Mouse (Mus musculus): ENCODE results near the gene Bglap3.
"Not testable (repeated sequence)": the region's sequence is repeated elsewhere in the genome, so short reads cannot be mapped to it uniquely, and the experiment has no call there.

The Bglap3 gene

GRCm38 (mm10) chr3:88372643-88373042 is at the start of gene Bglap3:
Gene Bglap3, minus strand, starts transcription at chr3:88372743.
- DNase-seq (ENCODE audit: low read depth, low spot score), result not testable (repeated sequence)

- DNase-seq (ENCODE audit: low read depth, low spot score), result no peak
Measured at GRCm38 (mm10) chr3:88422020-88422720, 49.6 kb upstream of the Bglap3 start.

GRCm38 (mm10) chr3:88420771-88421170 is 48.2 kb upstream of the Bglap3 start:
- no peak for DNase-seq (ENCODE audit: low read depth, low spot score)

- DNase-seq (ENCODE audit: low read depth, low spot score), result no peak
Measured at GRCm38 (mm10) chr3:88418016-88418415, 45.5 kb upstream of the Bglap3 start.

GRCm38 (mm10) chr3:88415668-88416067 is 43.1 kb upstream of the Bglap3 start:
- DNase-seq (ENCODE audit: low read depth, low spot score), result no peak

GRCm38 (mm10) chr3:88412636-88413035 is 40.1 kb upstream of the Bglap3 start:
- DNase-seq (ENCODE audit: low read depth, low spot score), result no peak

- no peak for DNase-seq (ENCODE audit: low read depth, low spot score)
Measured at GRCm38 (mm10) chr3:88411681-88412080, 39.1 kb upstream of the Bglap3 start.

GRCm38 (mm10) chr3:88410645-88411031 is 38.1 kb upstream of the Bglap3 start:
- no peak for DNase-seq (ENCODE audit: low read depth, low spot score)

- DNase-seq (ENCODE audit: low read depth, low spot score), result peak; percentile 95
Measured at GRCm38 (mm10) chr3:88409741-88410644, 37.5 kb upstream of the Bglap3 start, which contains the start of gene Pmf1. Gene Pmf1, minus strand, starts transcription at chr3:88410331.

- DNase-seq (ENCODE audit: low read depth, low spot score), result no peak
Measured at GRCm38 (mm10) chr3:88408953-88409352, 36.4 kb upstream of the Bglap3 start.

- no peak for DNase-seq (ENCODE audit: low read depth, low spot score)
Measured at GRCm38 (mm10) chr3:88407529-88407928, 35.0 kb upstream of the Bglap3 start.

GRCm38 (mm10) chr3:88407090-88407489 is 34.5 kb upstream of the Bglap3 start:
- peak; percentile 91 for DNase-seq (ENCODE audit: low read depth, low spot score)

- DNase-seq (ENCODE audit: low read depth, low spot score), result no peak
Measured at GRCm38 (mm10) chr3:88403522-88404230, 31.1 kb upstream of the Bglap3 start.

GRCm38 (mm10) chr3:88398666-88399065 is 26.1 kb upstream of the Bglap3 start:
- DNase-seq (ENCODE audit: low read depth, low spot score), result no peak

- no peak for DNase-seq (ENCODE audit: low read depth, low spot score)
Measured at GRCm38 (mm10) chr3:88395742-88396141, 23.2 kb upstream of the Bglap3 start.

GRCm38 (mm10) chr3:88395288-88395687 is 22.7 kb upstream of the Bglap3 start:
- DNase-seq (ENCODE audit: low read depth, low spot score), result no peak

GRCm38 (mm10) chr3:88393776-88394375 is 21.3 kb upstream of the Bglap3 start:
- no peak for DNase-seq (ENCODE audit: low read depth, low spot score)

- DNase-seq (ENCODE audit: low read depth, low spot score), result no peak
Measured at GRCm38 (mm10) chr3:88384364-88384763, 11.8 kb upstream of the Bglap3 start, which contains the start of gene Bglap. Gene Bglap, minus strand, starts transcription at chr3:88384464.

- not testable (repeated sequence) for DNase-seq (ENCODE audit: low read depth, low spot score)
Measured at GRCm38 (mm10) chr3:88382383-88382782, 9.8 kb upstream of the Bglap3 start.

GRCm38 (mm10) chr3:88381389-88382315 is 9.1 kb upstream of the Bglap3 start:
- DNase-seq (ENCODE audit: low read depth, low spot score), result peak; percentile 74

All from CD4-positive, CD25-positive, alpha-beta regulatory T cell, adult 2 months (primary cell).